Mouse (Mus musculus) lung, adult 2 months (tissue): ENCODE measurements around the gene Mcam. TPM values are rescaled to one million over a fixed set of nuclear protein-coding genes. Genes with fewer than 3 reads are reported as not detected.
A peak's percentile ranks its signal among the peaks of the same experiment; 100 is the strongest.

Experiments
- DNase-seq: peaks from one replicate; pipeline ENCODE4 v3.0.0; 2022
- H3K4me1 ChIP-seq: fragments of 200-500 bp; 2 replicates; pipeline ENCODE4 v1.6.1; 2011; ENCODE audit warnings: low read length; ENCODE audit not compliant: control insufficient read depth, insufficient read depth
- H3K4me3 ChIP-seq: fragments of 200-500 bp; replicated peaks from 2 replicates; pipeline ENCODE3; 2011; ENCODE audit warnings: low read depth, mild to moderate bottlenecking, control low read depth, low read length; ENCODE audit errors: extremely low read depth
- CTCF ChIP-seq: fragments of 200-500 bp; IDR thresholded peaks from 2 replicates; pipeline ENCODE4 v1.5.1; 2011; ENCODE audit warnings: mild to moderate bottlenecking, low read length, control low read depth; ENCODE audit not compliant: insufficient read depth
- POLR2A ChIP-seq: fragments of 200-500 bp; IDR thresholded peaks from 2 replicates; pipeline ENCODE4 v1.6.1; 2011; ENCODE audit warnings: low read depth, mild to moderate bottlenecking, control low read depth, low read length, borderline replicate concordance; ENCODE audit errors: extremely low read depth
- WGBS: fragments of 180-500 bp; shearing (Covaris S2); methylation state at CpG from one replicate; pipeline ENCODE4 v1.1.7; 2018; 5-methylcytosine and 5-hydroxymethylcytosine counted together
- polyA plus RNA-seq: library from polyadenylated mRNA; depleted of rRNA; stranded (reverse); fragments of >200 nt; gene quantifications from 2 replicates; pipeline ENCODE4 v1.2.3, GENCODE M21; 2012

Mcam gene
- polyA plus RNA-seq, 1 experiment: 209 TPM

DNA sequence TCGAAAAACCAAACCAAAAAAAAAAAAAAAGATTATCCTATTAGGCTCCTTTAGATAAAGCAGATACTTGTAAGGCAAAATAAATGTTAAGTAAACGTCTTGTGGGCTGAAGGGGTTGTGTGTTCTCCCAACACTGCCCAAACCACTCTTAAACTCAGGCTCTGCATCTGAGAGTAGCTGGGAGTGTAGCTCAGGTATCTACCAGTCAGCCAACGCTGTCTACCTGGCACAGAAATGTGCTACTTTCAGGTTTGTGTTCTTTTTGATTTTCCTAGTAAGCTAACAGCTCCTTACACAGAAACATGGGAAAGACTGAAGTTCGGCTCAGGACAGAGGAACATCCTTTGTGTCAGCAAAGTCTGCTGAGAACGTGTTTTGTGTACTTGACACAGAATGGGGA lies 2.1 kb upstream of the Mcam start:
- WGBS: 51% methylated on average over 5 of the region's 5 CpGs
- peaks cover 15% of the 10 kb centered on the region for H3K4me1 ChIP-seq
- no peak overlapping the region for H3K4me3 ChIP-seq
- no peak for DNase-seq
- TF ChIP-seq POLR2A (no peak), CTCF (no peak)

DNA sequence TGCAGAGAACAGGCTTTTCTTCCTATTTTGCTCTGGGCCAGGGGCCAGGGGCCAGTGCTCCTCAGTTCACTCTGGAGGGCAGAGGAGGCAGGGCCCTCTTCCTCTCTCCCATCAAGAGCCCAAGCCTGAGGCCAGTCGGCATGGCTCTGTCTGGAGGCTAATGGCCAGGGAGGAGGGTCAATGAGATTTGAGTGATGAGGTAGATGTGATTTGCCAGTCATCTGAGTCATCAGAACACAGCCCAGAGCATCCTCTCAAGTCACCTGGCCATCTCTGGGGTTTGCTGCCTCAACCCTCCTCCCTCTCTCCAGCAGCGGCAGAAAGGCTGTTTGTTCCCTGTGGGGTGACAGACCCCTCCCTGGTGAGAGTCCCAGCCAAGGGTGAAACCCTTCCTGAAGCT lies 982 bp upstream of the Mcam start:
- peak; percentile 23 for DNase-seq
- H3K4me1 ChIP-seq: peaks cover 10% of the 10 kb centered on the region
- H3K4me3 ChIP-seq: peak overlapping the region; percentile 24
- WGBS: 22% methylated on average over 2 of the region's 2 CpGs
- no peak for TF ChIP-seq CTCF
- TF ChIP-seq POLR2A: no peak

DNA sequence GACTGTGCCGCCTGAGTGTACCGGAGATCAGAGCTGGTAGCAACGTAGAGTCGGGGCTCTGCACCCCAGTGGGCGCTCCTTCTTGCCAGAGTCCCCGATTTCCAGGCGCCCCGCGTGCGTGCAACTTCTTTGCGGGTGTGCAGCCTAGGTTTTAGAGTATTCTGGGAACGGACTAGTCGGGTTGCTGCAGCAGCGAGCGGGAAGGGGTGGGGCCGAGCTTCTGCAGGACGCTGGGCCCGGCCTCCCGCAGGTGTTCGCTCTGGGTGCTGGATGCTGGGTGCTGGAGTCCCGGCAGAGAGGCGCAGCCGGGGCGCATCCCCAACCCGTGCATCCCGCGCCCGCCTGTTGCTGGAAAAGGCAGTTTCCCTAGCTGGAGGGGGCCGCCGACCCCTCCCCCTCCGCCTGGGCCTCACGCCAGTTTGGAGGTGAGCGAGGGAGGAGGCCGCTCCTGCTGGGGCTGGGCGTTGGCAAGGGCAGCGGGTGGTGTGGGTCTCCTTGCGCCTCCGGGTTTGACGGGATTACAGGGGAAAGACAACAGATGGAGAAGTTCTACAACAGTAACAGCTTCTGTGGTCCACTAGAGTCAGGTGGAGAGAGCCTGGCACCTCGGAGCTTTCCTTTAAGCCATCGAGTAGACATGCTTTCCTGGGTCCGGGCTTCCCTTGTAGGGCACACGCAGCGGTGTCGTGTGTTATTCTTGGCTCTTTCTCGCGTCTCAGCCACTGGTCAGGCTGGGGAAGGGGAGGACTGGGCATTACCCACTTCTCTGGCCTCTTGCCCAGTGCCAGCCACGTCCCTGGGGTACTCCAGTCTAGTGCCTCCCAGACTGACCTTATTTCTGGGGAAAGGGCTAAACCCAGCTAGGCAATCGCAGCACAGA lies 822 bp downstream of the Mcam start:
- DNase-seq: peak; percentile 57
- 2% methylated on average over 49 of the region's 49 CpGs for WGBS
- H3K4me1 ChIP-seq: peaks cover 6% of the 10 kb centered on the region
- peak overlapping the region; percentile 64 for H3K4me3 ChIP-seq
- TF ChIP-seq POLR2A (no peak), CTCF (no peak)

DNA sequence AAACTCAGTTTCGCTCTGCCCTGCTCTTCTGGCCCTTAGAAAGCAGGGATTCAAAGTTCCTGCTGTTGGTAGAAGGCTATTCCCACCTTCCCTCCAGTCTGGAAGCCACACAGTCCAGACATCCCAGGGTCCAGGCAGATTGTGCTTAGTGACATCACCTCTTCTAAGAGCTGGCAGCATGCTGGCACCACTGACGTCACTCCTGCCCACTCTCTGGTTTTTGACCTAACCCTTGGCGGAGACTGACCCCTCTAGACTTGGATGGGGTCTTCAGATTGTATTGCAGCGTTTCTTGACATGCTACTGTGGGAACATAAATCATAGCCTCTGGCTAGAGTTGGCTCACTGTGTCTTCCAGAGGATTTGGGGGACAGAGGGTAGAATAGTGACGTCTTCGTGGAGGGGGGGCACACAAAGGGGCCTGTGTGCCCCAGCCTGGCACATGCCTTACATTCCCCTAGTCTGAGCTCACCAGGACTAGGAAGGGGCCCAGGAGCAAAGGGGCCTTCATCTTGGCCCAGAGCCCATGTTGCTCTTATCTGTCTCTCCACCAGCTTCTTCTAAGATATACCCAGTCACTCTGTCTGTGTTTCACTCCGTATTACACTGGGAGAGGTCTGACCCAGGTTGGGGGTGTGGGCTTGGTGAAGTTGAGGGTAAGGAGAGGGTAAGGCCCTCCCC lies 1.6 kb downstream of the Mcam start:
- TF ChIP-seq POLR2A: no peak
- no peak for TF ChIP-seq CTCF
- no peak for DNase-seq
- peaks cover 6% of the 10 kb centered on the region for H3K4me1 ChIP-seq
- WGBS: 27% methylated on average over 7 of the region's 7 CpGs
- H3K4me3 ChIP-seq: peak overlapping the region; percentile 64

DNA sequence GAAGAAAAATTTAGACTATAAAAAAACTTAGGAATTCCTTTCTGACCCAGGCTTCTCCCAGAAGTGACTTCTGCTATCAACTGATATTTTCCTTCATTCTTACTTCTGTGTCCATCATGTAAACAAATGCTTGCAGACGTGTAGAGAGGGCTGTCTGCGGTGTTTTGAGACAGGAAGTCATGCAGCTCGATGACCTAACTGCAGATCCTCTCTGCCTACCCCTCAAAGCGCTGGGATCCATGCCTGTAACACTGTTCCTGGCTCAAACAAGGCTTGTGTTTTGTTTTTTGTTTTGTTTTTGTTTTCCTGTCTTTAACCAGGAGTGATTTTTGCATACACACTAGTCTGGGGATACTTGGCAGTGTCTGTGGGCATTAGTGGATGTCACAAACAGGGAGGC lies 3.6 kb downstream of the Mcam start:
- TF ChIP-seq CTCF (no peak), POLR2A (no peak)
- DNase-seq: no peak
- no peak overlapping the region for H3K4me3 ChIP-seq
- WGBS: 32% methylated on average over 4 of the region's 4 CpGs
- H3K4me1 ChIP-seq: peaks cover 6% of the 10 kb centered on the region; the same call in 1 of the 2 replicates

DNA sequence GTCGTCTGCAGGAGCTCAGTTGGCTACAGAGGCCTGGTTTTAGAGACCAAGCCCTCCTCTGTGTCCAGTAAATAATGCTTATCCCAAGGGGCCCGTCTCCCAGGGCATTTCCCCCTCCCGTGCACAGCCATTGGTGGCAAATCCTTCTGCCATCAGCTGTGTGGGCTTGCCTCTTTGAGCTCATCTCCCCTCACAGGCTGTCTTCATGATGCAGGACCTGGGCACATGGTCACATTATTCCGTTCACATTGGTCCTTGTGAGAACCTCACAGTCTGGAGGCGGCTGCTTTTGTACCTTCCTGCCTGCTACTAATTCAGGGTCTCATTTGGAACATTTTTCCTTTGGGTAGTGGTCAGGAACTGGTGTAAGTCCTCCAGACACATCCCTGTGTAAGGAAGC lies 7.7 kb downstream of the Mcam start:
- TF ChIP-seq POLR2A (no peak), CTCF (no peak)
- 64% methylated on average over 5 of the region's 5 CpGs for WGBS

DNA sequence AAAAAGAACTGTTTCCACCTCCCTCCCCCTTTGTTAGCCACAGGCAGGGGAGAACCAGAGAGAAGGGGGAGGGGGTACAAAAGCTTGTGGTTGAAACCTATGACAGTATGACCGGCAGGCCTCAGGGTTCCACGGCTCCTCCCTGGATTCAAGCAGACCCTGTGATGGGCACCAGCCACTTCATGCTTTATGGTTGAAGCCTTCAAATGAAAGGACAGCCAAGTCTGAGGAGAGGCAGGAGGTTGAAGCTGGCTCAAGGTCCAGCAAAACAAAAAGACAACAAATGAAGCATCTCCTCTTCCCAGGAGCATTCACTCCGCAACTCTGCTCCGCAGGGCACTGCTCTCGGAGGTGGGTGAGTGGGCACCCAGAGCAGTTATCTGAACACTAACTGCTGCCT lies 9.2 kb downstream of the Mcam start:
- no peak overlapping the region for H3K4me3 ChIP-seq
- WGBS: 60% methylated on average over 5 of the region's 5 CpGs
- no peak for TF ChIP-seq POLR2A
- TF ChIP-seq CTCF: no peak
- no peak for DNase-seq
- no peaks in the 10 kb centered on the region for H3K4me1 ChIP-seq

More for the DNA sequence above, 7.7 kb downstream of the Mcam start:
- peaks cover 6% of the 10 kb centered on the region; the same call in 1 of the 2 replicates for H3K4me1 ChIP-seq
- no peak for DNase-seq
- H3K4me3 ChIP-seq: no peak overlapping the region

DNA sequence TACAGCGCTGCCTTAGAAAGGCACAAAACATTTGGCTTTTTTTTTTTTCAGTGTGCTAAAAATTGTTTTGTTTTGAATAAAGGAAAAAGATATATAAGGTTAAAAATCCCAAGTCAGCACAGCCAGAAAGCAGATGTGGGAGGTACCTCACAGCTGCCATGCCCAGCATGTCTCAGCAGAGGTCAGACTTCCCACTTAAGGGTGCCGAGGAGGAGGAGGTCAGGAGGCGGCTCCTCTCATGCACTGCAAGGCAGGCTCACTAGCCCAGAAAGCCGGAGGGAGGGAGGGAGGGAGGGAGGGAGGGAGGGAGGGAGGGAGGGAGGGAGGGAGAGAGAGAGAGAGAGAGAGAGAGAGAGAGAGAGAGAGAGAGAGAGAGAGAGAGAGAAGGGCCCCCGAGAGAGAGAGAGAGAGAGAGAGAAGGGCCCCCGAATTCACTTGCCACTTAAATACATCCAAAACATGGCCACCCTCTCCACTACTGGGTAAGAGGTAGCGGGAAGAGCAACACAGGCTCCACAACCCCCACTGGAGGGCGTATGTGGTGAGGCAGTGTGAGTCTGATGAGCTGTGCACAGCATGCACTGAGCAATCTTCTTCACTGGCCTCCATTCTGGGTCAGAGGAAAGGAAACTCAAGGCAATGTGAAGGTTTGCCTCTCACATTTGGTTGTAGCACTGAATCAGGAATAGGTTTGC lies 9.9 kb downstream of the Mcam start:
- no peak overlapping the region for H3K4me3 ChIP-seq
- no peaks in the 10 kb centered on the region; the same call in 1 of the 2 replicates for H3K4me1 ChIP-seq
- TF ChIP-seq POLR2A (no peak), CTCF (peak; percentile 38; the same call in 1 of the 2 replicates)
- DNase-seq: no peak
- 28% methylated on average over 8 of the region's 8 CpGs for WGBS

DNA sequence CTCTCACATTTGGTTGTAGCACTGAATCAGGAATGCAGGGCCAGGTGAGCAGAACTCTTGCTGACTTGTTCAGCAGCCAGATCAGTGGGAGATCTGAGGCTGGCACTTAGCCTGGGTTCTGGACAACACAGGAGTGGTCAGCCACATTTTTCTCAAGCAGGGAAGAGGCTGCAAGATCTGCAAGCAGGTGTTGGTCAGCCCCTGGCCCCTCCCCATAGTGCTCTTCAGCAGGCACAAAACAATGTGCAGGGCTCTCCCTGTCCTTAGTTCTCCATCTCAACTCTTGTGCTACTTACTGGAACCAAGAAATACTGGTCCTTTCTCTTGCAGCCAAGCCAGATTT lies 10.4 kb downstream of the Mcam start:
- no peak for DNase-seq
- no peak overlapping the region for H3K4me3 ChIP-seq
- no peaks in the 10 kb centered on the region; the same call in 1 of the 2 replicates for H3K4me1 ChIP-seq
- no peak for TF ChIP-seq POLR2A
- no peak for TF ChIP-seq CTCF
